ENCODE assay signal across 24 mouse cellular contexts in the genomic region with DNA sequence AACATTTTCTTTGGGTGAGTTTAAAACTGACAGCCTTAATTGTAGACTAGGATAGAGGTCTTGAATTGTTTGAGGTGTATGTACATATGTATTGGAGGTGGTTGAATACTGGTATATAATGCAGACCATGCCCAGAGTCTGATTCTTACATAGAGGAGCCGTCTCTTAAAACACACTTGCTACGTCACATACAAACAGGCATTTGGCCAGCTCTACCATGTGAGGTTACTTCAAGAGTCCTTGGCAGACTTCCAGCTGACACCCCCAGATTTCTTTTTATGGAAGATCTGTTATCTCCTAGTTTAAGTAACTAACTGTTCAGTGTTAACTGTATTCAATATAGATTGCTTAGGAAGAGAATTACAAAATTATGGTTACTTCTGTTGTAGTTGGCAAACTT. TPM values are rescaled to one million over a fixed set of nuclear protein-coding genes. Genes with fewer than 3 reads are reported as not detected.
DNase-seq lines count a peak whose midpoint lies in the region; ATAC-seq and TF ChIP-seq lines count a peak whose summit lies in the region.
"Had no signal": no experiment of that assay in that cellular context is flagged by ENCODE, and none has a peak within 500 bp of the region (broad histone marks: within the 10 kb centered on the region; RNA-seq: fewer than 3 reads in every experiment).

No protein-coding gene starts in this region.

- no peak overlapping the region for H3K4me2 ChIP-seq in heart, embryonic 13.5 days
- H3K4me2 ChIP-seq in lung, embryonic 14.5 days: no peak overlapping the region
- H3K4me2 ChIP-seq: limb, embryonic 13.5 days; midbrain, embryonic 15.5 days had no signal

- H3K4me1 ChIP-seq in heart, embryonic 13.5 days: peaks cover 26% of the 10 kb centered on the region
- H3K4me1 ChIP-seq in lung, embryonic 14.5 days (ENCODE audit: insufficient read depth): no peaks in the 10 kb centered on the region
- no peaks in the 10 kb centered on the region for H3K4me1 ChIP-seq in embryonic facial prominence, embryonic 10.5 days
- H3K4me1 ChIP-seq: limb, embryonic 13.5 days had no signal

- no peak overlapping the region for H3K9ac ChIP-seq in heart, embryonic 13.5 days
- no peak overlapping the region for H3K9ac ChIP-seq in lung, embryonic 14.5 days
- H3K9ac ChIP-seq: limb, embryonic 13.5 days; liver, embryonic 14.5 days; midbrain, embryonic 15.5 days had no signal

- 26% methylated on average over 2 of the region's 2 CpGs for WGBS in heart, embryonic 13.5 days
- 46% methylated on average over 2 of the region's 2 CpGs for WGBS in lung, embryonic 14.5 days
- 93% methylated on average over 2 of the region's 2 CpGs for whole genome bisulfite sequencing in embryonic facial prominence, embryonic 10.5 days

- H3K9me3 ChIP-seq in heart, embryonic 13.5 days: no peaks in the 10 kb centered on the region
- H3K9me3 ChIP-seq in lung, embryonic 14.5 days (ENCODE audit: low read depth, low read length): no peaks in the 10 kb centered on the region
- no peaks in the 10 kb centered on the region for H3K9me3 ChIP-seq in embryonic facial prominence, embryonic 10.5 days
- H3K9me3 ChIP-seq: limb, embryonic 13.5 days; midbrain, embryonic 15.5 days had no signal

- ATAC-seq in heart, embryonic 13.5 days (ENCODE audit: extremely low read depth, insufficient number of reproducible peaks, low FRiP score, low TSS enrichment): no peak
- ATAC-seq in lung, embryonic 14.5 days (ENCODE audit: insufficient read depth): no peak
- ATAC-seq: hindbrain, embryonic 16.5 days; intestine, postnatal 0 days; midbrain, embryonic 15.5 days had no signal

- peak overlapping the region; percentile 63; the same call in 1 of the 2 replicates for H3K27ac ChIP-seq in heart, embryonic 13.5 days (replicated peaks)
- H3K27ac ChIP-seq in lung, embryonic 14.5 days (ENCODE audit: low read depth): no peak overlapping the region
- H3K27ac ChIP-seq in embryonic facial prominence, embryonic 10.5 days (replicated peaks): no peak overlapping the region
- H3K27ac ChIP-seq: gastrocnemius, adult 2 months; kidney, postnatal 0 days; layer of hippocampus, adult 2 months; limb, embryonic 13.5 days; liver, embryonic 14.5 days; midbrain, embryonic 15.5 days; stomach, postnatal 0 days had no signal

- DNase-seq in heart, postnatal 36 days: no peak
- peak; percentile 52 for DNase-seq in lung, embryonic 14.5 days
- DNase-seq in lung, postnatal 10 days: no peak
- DNase-seq in left cerebral cortex, adult 18-20 months (ENCODE audit: low spot score in 2 of 2): peak; percentile 46 to 48
- DNase-seq in telencephalon, adult 2 months (ENCODE audit: low read depth, low spot score): peak; percentile 73
- no peak for DNase-seq in Muller cell, postnatal 12 days (ENCODE audit: inconsistent ontology term)
- DNase-seq in embryonic facial prominence, embryonic 10.5 days (ENCODE audit: low spot score): no peak
- DNase-seq: adrenal gland, postnatal 36 days; B cell, adult 2 months; cerebellum, postnatal 10 days; gastrocnemius, adult 2 months; heart, adult 18-20 months; heart, postnatal 14 days; lung, postnatal 14 days had no signal

- no peak for TF ChIP-seq CTCF in lung, embryonic 14.5 days (IDR thresholded peaks at IDR 0.05; ENCODE audit: low read depth)

- no peaks in the 10 kb centered on the region for H3K27me3 ChIP-seq in heart, embryonic 13.5 days (replicated peaks)
- H3K27me3 ChIP-seq in lung, embryonic 14.5 days (ENCODE audit: insufficient read depth, low read length): no peaks in the 10 kb centered on the region
- no peaks in the 10 kb centered on the region for H3K27me3 ChIP-seq in embryonic facial prominence, embryonic 10.5 days (replicated peaks; ENCODE audit: low read depth, poor library complexity, severe bottlenecking)
- H3K27me3 ChIP-seq: limb, embryonic 13.5 days; megakaryocyte, embryonic 14.5 days; midbrain, embryonic 15.5 days had no signal

- intact Hi-C loops in heart, postnatal 36 days (cut with DNase I): no loop called here

- H3K36me3 ChIP-seq in heart, embryonic 13.5 days: peaks cover 3% of the 10 kb centered on the region
- H3K36me3 ChIP-seq in lung, embryonic 14.5 days (ENCODE audit: insufficient read depth): no peaks in the 10 kb centered on the region
- H3K36me3 ChIP-seq in embryonic facial prominence, embryonic 10.5 days (replicated peaks): peaks cover 3% of the 10 kb centered on the region; the same call in 1 of the 2 replicates
- H3K36me3 ChIP-seq: limb, embryonic 13.5 days; midbrain, embryonic 15.5 days had no signal

- H3K4me3 ChIP-seq in heart, embryonic 13.5 days: no peak overlapping the region
- no peak overlapping the region for H3K4me3 ChIP-seq in lung, embryonic 14.5 days (ENCODE audit: low read depth, low read length)
- no peak overlapping the region for H3K4me3 ChIP-seq in embryonic facial prominence, embryonic 10.5 days
- H3K4me3 ChIP-seq: gastrocnemius, adult 2 months; layer of hippocampus, adult 2 months; limb, embryonic 13.5 days; megakaryocyte, embryonic 14.5 days; midbrain, embryonic 15.5 days had no signal

RNA-seq across cellular contexts. Expression of gene Mrps9, which starts 23.1 kb away (rescaled TPM):
- 54.6 and 63.0 TPM in 2 replicates for polyA plus RNA-seq in heart, embryonic 13.5 days (2015; fragmentation: Nextera tagmentation; extraction: Ambion mirVana)
- 100 to 1,000 TPM; 104 to 114 TPM for total RNA-seq in heart, postnatal 36 days (2021)
- polyA plus RNA-seq in lung, embryonic 14.5 days (2014; fragmentation: Nextera tagmentation; extraction: Ambion mirVana): 49.4 and 53.4 TPM in 2 replicates
- total RNA-seq in left cerebral cortex, adult 18-20 months (2021): 10 to 100 TPM; 40.4 to 41.4 TPM
- polyA plus RNA-seq in embryonic facial prominence, embryonic 10.5 days (2016; fragmentation: Nextera tagmentation; extraction: Ambion mirVana): 56.7 and 60.2 TPM in 2 replicates

Comparison
In these comparisons a context has a peak if more than half of its experiments do, and no peak if none do; other contexts are left out.
1. DNase-seq: peak in lung, embryonic 14.5 days (single experiment), left cerebral cortex, adult 18-20 months (2 of 2) and telencephalon, adult 2 months (single experiment); none in heart, postnatal 36 days (0 of 2), lung, postnatal 10 days (single experiment), Muller cell, postnatal 12 days (single experiment) and embryonic facial prominence, embryonic 10.5 days (single experiment).